Mouse (Mus musculus) retina, embryonic 14.5 days (tissue): ENCODE data around the gene Rbm39.
A peak's percentile ranks its signal among the peaks of the same experiment; 100 is the strongest.
"Not testable (repeated sequence)": the region's sequence is repeated elsewhere in the genome, so short reads cannot be mapped to it uniquely, and the experiment has no call there.

Experiments used
- DNase-seq: peaks from one replicate; pipeline ENCODE4 v3.0.0-alpha.2; 2015; ENCODE audit warnings: low spot score

Rbm39 gene

DNA sequence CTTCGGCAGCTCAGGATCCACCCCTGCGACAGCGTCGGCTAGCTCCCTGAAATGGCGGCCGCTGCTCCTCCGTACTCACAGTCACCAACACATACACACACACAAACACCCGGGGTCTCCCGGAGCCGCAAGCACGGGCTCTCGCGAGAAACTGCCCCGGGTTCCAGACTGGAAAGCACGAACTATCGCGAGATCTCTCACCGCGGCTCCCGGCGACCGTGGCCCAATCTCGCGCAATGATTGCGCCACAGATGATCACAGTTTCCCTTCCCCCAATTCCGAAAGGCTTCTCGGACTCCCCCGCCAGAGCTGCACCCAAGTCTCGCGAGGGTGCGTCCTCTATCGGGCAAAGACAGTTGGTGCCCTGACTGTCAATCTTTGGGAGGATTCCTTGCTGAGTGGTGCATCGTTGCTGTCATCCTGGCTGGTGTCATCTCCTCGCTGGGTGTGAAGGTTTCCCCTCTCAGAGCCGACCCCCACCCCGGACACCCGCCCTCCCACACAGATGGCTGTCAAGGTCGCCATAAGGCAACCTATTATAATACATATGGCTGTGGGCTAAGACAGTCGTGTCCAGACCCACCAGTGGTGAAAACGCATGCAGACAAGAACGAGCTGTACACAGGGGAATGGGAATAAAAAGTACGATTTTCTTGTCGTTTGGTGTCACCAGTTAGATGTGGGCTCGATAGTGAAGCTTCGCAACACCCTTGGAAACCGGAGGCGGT, at the start of gene Rbm39:
Rbm39 (minus strand) TSS at position 145 of the 728 bp plus-strand sequence.
- peak; percentile 100 for DNase-seq

DNA sequence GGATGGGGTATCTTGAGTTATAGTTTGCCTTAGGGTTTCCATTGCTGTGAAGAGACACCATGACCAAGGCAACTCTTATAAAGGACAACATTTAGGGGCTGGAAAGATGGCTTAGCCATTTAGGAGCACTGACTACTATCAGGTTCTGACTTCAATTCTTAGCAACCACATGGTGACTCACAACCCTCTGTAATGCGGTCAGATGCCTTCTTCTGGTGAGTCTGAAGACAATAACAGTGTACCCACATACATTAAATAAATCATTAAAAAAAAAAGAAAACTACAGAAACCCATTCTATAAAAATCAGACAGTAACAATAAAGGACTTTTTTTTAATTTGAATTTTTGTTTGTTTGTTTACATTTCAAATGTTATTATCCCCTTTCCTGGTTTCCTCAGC, 49.1 kb upstream of the Rbm39 start:
- DNase-seq: no peak

DNA sequence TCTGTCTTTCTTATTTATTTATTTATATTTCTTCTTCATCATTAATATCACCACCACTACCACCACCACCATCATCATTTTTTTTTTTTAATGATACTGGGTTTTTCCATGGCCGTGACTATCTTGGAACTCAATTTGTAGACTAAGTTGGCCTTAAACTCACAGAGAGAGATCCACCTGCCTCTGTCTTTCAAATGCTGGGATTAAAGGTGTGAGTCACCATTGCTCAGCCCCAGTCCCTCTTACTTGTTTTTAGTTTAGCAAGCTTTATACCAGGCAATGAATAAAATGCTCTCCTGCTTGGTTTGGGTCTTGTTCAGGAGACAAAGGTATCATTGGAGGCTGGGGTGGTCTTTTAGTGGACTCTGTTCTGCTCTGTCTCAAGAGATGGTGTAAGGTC, 47.7 kb upstream of the Rbm39 start:
- no peak for DNase-seq

DNA sequence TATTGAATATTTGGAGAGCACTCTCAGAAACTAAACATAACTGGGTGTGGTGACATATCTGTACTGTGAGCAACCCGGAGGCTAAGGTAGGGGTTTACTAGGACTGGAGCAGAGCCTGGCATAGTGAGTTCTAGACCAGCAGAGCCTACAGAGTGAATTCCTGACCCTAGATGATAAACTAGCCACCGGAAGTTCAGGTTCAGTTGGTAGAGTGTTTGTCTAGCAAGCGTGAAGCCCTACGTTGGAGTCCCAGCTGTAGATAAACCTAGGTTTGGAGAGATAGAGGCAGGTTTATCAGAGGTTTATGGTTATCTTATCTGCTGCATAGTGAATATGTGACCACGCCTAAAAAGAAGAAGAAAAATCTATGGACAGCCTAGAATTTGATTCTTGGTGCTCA, 44.0 kb upstream of the Rbm39 start:
- DNase-seq: no peak

DNA sequence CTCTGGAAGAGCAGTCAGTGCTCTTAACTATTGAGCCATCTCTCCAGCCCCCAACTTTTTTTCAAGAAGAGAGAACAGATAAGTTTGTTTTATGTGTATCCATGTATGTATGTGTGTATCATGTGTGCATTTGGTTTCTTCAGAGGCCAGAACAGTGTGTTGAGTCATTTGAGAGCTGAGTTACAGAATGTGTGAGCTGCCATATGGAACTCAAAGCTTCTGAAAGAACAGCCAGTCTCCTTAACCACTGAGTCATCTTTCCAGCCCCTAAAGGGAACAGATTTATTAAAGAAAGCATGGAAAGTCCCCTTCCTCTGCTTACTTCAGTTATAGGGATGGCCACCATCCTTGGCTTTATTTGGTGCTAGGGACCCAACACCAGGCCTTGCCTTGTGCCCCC, 42.1 kb upstream of the Rbm39 start:
- no peak for DNase-seq

DNA sequence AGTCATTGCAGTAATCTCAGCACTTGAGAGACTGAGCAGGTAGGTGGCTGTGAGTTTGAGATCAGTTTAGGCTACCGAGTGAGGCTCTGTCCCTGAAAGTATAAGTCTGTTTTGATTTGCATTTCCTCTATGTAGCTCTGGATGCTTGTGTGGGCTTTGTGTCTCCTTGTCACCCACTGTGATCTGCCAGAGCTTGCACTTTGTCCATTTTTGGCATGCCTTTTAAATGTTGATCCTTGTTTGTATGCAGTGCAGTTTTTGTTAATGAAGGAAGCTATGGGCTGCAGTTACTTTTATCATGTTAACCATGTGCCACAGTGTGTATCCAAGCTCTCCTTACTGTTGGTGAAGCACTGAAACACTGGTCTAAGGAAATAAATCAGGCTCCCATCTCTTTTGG, 37.7 kb upstream of the Rbm39 start:
- no peak for DNase-seq

DNA sequence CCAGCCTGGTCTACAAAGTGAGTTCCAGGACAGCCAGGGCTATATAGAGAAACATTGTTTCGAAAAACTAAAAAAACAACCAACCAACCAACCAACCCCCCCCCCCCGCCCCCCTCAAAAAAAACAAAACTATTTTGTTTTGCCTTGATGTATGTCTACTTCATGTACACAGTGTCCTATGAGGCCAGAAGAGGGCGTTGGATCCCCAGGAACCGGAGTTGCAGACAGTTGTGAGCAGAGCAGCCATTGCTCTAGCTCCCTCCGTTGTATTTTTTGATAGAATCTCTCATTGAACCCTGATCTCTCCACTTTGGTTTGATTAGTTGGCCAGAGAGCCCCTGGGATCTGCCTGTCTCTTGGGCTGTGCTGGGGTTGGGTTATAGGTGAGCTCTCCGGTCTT, 23.9 kb upstream of the Rbm39 start:
- DNase-seq: no peak

DNA sequence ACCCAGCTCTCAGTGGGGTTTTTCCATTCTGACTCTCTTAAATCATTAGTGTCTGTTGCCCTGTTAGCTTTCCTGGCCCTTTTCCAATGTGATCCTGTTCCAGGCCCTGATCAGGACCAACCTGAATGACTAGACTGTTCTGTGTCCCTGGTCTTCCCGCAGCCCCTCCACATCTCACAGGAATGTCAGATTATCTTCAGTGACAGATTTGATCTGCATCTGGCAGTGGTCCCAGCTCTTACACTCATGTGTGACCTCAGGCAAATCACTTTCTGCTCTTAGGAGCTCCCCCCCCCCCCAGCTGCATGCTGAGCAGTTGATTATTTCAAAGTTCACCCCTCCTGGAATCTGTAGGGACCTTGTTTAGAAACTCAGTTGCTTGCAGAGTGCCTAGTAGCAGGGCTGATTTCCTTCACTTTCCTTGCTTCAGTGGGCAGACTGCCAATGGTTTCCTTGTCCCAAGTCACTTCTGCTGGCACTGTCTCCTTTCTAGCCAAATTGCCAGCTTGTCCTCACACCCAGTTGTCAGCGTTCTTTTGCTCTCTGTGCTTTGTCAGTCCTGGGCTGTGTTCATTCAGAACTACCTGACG, 22.9 kb upstream of the Rbm39 start:
- no peak for DNase-seq

DNA sequence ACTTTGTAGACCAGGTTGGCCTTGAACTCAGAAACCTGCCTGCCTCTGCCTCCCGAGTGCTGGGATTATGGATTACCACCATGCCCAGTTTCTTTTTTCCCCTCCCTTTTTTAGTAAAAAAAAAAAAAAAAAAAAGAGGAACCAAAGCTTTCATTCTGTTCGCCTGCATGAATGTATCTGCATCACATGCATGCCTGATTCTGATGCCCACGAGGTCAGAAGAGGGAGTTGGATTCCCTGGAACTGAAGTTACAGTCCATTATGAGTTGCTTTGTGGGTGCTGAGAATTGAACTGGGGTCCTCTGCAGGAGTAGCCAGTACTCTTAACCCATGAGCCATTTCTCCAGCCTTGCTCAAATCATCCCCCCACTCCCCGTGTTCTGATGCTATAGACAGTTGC, 21.4 kb upstream of the Rbm39 start:
- no peak for DNase-seq

DNA sequence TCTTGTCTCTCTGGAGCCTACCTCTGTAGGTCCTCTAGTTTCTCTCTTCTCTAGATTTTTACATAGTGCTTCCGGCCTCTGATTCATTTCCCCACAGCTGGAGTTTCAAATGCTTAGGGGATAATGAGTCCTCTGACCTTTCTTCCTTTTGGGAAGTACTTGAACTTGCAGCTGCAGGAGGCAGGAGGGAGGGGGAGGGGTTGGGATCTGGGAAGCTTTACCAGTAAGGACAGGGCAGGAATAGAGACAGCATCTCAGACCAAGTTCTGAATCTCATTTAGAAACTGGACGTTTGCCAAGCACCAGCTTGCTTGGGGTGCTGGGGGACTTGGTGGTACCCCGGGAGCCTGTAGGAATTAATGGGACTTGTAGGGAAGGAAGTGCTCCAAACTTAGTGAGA, 19.9 kb upstream of the Rbm39 start:
- DNase-seq: no peak

DNA sequence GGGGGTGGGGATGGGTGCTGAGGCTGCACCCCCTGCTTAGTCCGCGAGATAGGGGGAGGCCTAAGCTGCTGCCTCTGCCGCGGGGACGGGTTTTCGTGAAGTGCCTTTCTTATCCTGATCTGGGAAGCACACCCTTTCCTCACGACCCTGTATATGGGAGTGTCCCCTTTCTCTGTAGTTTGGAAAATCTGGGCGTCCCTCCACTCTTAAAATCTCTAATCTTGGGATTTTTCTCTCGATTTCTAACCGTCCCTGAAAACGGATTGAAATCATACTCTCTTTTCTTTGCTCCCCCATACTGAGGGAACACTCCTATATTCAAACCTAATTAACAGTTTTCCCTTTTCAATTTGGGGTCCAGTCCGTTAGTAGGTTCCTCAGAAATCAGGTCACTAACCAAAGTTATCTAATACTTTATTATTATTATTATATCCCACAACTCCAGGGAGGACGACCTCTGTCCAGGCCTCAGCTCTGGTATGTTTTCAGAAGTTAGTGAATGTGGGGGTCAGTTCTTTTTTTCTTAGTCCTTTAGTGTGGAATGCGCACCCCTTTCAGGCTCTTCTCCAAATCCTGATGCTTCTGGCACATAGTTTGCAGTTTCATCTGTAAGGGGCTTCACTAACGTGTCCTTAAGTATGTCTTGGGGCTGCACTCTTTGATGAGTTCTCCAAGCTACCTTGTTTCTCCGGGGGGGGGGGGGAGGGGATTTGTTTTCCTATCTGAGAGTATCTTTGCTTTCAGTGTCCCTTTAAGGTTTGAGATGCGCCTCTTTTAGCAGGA, 17.3 kb upstream of the Rbm39 start:
- DNase-seq: no peak

DNA sequence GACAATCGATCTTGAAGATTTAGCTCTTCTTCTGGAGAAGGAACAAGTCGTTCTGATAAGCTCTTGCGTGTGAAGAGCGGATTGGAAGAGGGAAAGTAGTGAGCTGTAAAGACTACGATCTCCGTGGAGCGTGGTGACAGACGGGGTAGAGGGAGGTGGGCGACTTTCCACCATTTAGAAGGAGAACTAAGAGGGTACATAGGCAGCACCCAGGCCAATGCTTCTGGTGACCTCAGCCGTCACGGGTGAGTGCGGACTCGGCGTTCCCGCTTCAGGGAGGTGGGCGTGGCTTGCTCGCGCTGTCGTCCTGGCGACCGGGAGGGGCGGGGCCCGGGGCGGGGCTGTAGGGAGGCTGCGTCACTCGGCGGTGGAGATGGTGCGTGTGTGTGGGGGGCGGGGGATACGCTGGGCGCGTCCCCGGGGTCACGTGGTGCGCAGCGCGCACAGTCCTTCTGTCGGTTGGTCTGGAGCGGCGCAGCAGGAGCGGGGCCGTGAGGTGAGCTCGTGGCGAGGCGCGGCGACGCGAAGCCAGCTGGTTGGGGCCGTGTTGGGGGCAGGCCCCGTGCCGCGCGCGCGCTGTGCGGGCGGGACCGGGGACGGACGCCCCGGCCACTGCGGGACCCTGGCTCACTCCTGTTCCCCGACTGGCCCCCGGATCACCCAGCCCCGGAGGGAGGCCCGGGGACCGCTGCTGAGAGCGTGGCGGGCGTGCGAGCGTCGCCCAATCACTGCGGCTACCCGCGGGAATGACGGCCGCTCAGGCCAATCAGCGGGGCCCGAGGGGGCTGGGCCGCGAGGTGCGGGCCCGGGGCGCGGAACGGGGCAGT, 16.5 kb upstream of the Rbm39 start, which contains the start of gene Phf20:
Phf20 (plus strand) TSS at position 165 of the 827 bp plus-strand sequence.
- peak; percentile 97 for DNase-seq

DNA sequence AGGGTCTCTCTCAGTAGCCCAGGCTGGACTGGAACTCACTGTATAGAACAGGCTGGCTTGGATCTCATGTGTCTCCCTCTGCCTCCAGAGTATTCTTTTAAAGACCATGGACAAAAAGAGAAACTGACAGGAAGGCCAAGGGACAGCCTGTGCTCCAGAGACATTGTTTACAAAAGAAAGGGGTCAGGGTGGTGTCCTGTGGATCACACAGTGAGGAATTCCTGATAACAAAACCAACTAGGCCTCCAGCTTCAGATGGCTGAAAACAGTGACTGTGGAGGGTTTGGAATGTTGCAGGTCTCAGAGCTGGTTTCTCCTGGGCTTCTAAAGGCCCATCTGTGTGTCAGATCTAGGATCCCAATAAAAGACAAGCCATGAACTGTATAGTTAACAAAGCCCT, 14.5 kb upstream of the Rbm39 start:
- no peak for DNase-seq

DNA sequence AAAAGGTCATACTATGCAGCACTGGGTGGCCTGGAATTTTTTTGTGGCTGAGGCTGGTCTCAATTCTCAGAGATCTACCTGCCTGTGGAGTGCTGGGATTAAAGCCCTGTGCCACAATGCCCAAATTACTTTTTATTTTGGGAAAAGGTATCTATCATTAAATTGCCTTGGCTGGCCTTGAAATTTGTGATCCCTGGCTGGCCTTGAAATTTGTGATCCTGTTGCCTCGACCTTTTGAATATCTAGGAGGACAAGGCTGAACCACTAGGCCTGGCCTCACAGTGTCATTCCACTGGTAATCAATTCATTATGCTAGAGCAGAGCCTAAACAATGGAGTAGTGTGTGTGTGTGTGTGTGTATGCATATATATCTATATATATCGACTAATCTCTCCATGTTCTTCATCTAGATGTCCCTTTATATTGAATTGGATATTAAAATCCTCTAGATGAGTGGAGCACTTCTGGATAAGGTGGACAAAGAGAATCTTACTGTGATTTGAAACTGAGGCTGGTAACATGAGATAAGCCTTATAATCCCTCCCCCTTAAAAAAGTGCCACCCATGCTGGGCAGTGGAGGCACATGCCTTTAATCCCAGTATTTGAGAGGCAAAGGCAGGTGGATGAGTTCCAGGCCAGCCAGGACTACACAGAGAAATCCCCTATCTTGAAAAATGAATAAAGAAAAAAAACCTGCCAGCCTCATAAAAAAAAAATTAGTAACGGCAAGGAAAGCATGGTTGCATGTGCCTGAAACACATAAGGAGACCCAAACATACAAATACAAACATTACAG, 13.2 kb upstream of the Rbm39 start:
- DNase-seq: no peak

DNA sequence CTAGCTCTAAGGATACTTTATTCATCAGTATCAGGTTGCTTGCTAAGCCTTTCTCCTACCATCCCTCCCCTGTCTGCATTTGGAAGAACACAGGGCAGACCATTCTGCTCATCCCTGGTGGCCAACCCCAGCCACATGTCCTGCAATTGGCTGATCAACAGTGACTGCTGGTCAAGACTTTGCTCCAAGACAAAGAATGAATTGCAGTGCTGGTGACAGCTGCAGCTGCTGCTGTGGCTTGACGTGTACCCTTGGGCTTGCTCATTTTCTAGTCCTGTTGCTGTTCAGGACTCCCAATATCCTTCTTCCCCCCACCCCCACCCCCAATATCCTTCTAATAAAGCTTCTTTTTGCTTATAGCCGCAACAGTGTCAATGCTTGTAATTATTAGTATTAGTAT, 12.0 kb upstream of the Rbm39 start:
- no peak for DNase-seq

DNA sequence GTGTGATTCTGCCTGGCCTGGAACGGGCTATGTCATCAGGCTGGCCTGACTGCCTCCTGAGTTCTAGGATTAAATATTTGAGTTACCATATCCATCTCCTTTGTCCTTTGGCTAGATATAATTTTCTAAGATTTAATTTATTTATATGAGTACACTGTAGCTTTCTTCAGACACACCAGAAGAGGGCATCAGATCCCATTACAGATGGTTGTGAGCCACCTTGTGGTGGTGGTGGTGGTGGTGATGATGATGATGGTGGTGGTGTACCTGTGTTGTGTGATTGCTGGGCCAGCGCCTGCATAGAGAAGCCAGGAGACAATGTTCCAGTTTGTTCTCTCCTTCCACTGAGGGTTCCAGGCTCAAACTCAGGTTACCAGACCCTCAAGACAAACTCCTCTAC, 11.5 kb upstream of the Rbm39 start:
- no peak for DNase-seq

DNA sequence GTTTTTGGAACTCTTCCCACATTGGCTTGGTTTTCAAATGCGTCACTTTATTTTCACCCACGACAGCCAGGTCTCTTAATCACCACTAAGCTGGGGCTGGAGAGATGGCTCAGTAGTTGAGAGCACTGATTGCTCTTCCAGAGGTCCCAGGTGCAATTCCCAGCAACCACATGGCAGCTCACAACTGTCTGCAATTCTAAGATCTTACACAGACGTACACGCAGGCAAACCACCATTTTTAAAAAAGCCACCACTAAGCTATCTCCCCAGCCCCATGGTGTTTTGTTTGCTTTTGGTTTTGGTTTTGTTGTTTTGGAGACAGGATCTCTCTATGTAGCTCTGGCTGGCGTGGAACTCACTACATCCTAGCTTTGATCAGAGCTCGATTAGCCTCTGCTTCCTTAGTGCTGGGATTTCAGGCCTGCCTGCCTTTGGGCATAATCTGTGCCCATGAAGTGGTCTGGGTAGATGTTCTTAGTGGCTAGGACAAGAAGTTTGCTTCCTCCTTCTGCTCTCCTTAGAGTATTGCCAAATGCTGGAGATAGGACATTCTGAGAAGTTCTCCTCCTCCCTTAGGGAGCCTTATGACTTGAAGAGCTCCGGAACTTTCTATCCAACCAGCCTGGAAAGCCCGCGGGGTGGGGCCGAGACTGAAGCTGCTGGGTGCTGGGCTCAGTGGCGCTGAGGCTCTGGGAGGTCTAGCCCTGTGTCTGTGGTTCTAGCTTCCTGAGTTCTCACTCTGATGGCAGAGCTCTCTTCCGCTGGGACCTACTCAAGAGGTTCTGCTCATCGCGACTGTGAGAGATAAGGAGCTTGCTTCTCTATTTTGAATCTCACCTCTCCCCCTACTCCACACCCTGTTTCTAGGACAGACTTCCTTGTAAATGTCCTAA, 10.2 kb upstream of the Rbm39 start:
- no peak for DNase-seq

DNA sequence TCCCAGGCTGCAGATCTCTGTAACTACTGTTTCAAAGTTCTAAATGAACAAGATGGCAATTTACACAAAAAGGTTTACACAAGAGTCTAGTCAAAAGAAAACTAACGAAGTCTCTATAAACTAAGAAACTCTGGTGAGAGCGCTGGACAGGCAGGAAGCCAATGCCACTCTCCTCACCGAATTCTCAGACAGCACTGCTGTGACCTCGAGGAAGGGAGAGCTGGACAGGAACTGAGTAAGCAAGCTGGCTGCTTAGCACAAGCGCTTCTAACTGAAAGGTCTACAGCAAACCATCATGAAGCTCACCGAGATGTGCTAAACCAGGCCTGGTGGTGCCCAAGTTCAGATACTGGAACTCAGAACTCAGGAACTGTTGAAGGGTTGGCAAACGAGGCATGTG, 9.2 kb upstream of the Rbm39 start:
- not testable (repeated sequence) for DNase-seq

DNA sequence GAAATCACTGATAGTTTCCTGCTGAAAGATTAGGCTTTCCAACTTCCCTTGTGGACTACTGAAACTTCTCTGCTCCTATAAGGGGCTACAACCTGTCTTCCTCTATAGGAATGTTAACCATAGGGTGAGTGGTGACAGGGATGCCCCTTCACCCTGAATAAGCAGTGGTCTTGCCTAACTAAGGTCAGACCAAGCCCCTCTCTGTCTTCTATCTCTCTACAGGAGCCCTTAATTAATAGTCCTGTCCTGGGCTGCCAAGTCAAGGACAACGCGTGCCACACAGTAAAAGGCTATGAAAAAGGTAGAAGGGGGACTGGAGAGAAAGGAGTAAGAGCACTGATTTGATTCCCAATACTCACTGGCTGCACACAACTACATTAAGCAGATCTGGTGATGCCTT, 1.6 kb upstream of the Rbm39 start:
- DNase-seq: no peak

DNA sequence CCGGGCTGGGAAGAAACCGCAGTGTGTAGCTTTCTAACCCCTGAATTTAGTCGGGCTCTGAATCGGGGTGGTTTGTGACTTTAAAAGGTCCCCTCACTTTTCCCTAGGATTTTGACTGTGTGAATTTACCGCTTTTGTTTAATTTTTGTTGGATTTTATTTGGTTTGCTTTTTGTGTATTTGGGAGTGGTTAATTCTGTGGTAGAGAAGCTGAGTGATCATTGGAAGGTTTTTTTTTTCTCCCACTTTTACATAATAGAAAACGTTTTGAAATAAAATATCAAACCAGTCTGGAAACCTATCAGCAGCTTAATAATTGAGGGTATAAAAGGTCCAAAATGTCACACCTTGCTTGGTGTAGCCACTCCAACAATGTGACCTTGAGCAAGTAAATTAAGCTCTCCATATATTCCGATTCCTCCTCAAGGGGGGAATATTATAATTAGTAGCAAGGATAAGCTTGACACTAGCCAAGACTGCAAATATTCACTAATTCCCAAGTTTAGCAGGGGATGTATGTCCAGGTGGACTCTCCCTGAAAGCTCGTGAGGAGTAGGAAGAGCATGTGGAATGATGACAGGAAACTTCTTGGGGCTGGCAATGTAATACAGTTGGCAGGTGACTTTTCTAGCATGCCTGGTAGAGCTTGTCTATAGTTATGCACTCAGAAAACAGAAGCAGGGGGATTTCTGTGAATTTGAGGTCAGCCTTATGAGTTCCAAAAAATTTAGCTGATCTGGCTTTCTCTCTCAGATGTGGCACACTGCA, 969 bp upstream of the Rbm39 start:
- DNase-seq: no peak
